Mouse (Mus musculus) limb, embryonic 14.5 days (tissue): ENCODE data around the gene Tlr13. TPM values are rescaled to one million over a fixed set of nuclear protein-coding genes. Genes with fewer than 3 reads are reported as not detected.

Source experiments
- ATAC-seq: fragments of 200-750 bp; cut with Nextera tagmentation; 2 replicates; pipeline ENCODE4 v1.8.0; 2017; ENCODE audit warnings: low read depth, moderate number of reproducible peaks, moderate TSS enrichment; ENCODE audit not compliant: low FRiP score
- DNase-seq: peaks from one replicate; pipeline ENCODE4 v3.0.0-alpha.2; 2015; ENCODE audit warnings: low spot score
- H3K27ac ChIP-seq: fragments of 300-500 bp; sonication (generic); replicated peaks from 2 replicates; pipeline ENCODE4 v1.5.1; 2014; ENCODE audit warnings: low read depth, mild to moderate bottlenecking, low read length, moderate library complexity, mixed read lengths
- H3K27me3 ChIP-seq: fragments of 300-500 bp; sonication (generic); 2 replicates; pipeline ENCODE4 v1.6.1; 2014; ENCODE audit warnings: low read length, mixed read lengths; ENCODE audit not compliant: control insufficient read depth, insufficient read depth
- H3K36me3 ChIP-seq: fragments of 300-500 bp; sonication (generic); 2 replicates; pipeline ENCODE4 v1.6.1; 2014; ENCODE audit warnings: mild to moderate bottlenecking, low read length, moderate library complexity, mixed read lengths; ENCODE audit not compliant: control insufficient read depth, insufficient read depth
- H3K4me1 ChIP-seq: fragments of 300-500 bp; sonication (generic); 2 replicates; pipeline ENCODE4 v1.6.1; 2014; ENCODE audit warnings: antibody characterized with exemption, low read length, mixed read lengths; ENCODE audit not compliant: control insufficient read depth, insufficient read depth
- H3K4me2 ChIP-seq: fragments of 300-500 bp; sonication (generic); replicated peaks from 2 replicates; pipeline ENCODE4 v1.6.1; 2014; ENCODE audit warnings: low read depth, mild to moderate bottlenecking, low read length, moderate library complexity; ENCODE audit not compliant: severe bottlenecking
- H3K4me3 ChIP-seq: fragments of 300-500 bp; sonication (generic); replicated peaks from 2 replicates; pipeline ENCODE4 v1.5.1; 2014; ENCODE audit warnings: low read length
- H3K9ac ChIP-seq: fragments of 300-500 bp; sonication (generic); 2 replicates; pipeline ENCODE4 v1.6.1; 2014; ENCODE audit warnings: mild to moderate bottlenecking, low read depth, low read length, moderate library complexity; ENCODE audit not compliant: severe bottlenecking
- H3K9me3 ChIP-seq: fragments of 300-500 bp; sonication (generic); 2 replicates; pipeline ENCODE4 v1.6.1; 2016; ENCODE audit warnings: low read length; ENCODE audit not compliant: control insufficient read depth
- POLR2A ChIP-seq: fragments of 200-500 bp; IDR thresholded peaks from 2 replicates; pipeline ENCODE4 v1.8.0; 2012; ENCODE audit warnings: inconsistent platforms, mild to moderate bottlenecking, moderate library complexity, borderline replicate concordance; ENCODE audit not compliant: insufficient read depth, insufficient read length; ENCODE audit errors: extremely low read depth
- WGBS: fragments of 180-500 bp; shearing (Covaris S2); extraction: QIAGEN DNeasy Blood & Tissue Kit; methylation state at CpG from one replicate; pipeline ENCODE4 v1.1.7; 2014; 5-methylcytosine and 5-hydroxymethylcytosine counted together
- polyA plus RNA-seq, 2 experiments: library from polyadenylated mRNA; depleted of rRNA in 1 of 2; stranded (reverse) in 1 of 2; unstranded in 1 of 2; fragments of >200 nt; fragmentation: Nextera tagmentation in 1 of 2; extraction: Ambion mirVana in 1 of 2; gene quantifications; 2 replicates each; pipeline versions ENCODE4 v1.2.1 to v1.2.3; 2012 to 2014

Gene Tlr13
- polyA plus RNA-seq, 2 experiments = 0.84 to 1.2 TPM

- 86% methylated on average over 1 of the region's 1 CpGs for WGBS
- Histone ChIP-seq H3K4me2 (no peak overlapping the region), H3K9me3 (no peaks in the 10 kb centered on the region), H3K27ac (no peak overlapping the region), H3K9ac (no peak overlapping the region), H3K4me3 (no peak overlapping the region), H3K27me3 (no peaks in the 10 kb centered on the region), H3K4me1 (no peaks in the 10 kb centered on the region), H3K36me3 (no peaks in the 10 kb centered on the region)
- ATAC-seq (no peak), DNase-seq (no peak)
- no peak for TF ChIP-seq POLR2A
These were observed 22.1 kb downstream of the Tlr13 start for GRCm38 (mm10) chrX:106165089-106165488.

GRCm38 (mm10) chrX:106171106-106171852, 28.3 kb downstream of the Tlr13 start:
- Histone ChIP-seq H3K4me2 (peak overlapping the region; percentile 39; the same call in 1 of the 2 replicates), H3K4me3 (peak overlapping the region; percentile 27), H3K27ac (no peak overlapping the region), H3K27me3 (no peaks in the 10 kb centered on the region), H3K4me1 (no peaks in the 10 kb centered on the region), H3K36me3 (no peaks in the 10 kb centered on the region), H3K9ac (no peak overlapping the region), H3K9me3 (no peaks in the 10 kb centered on the region)
- WGBS = 33% methylated on average over 18 of the region's 18 CpGs
- no peak for TF ChIP-seq POLR2A
- DNase-seq (peak; percentile 87), ATAC-seq (peak; percentile 81)

GRCm38 (mm10) chrX:106171853-106172154, 28.8 kb downstream of the Tlr13 start:
- peak overlapping the region; percentile 27 for H3K4me3 ChIP-seq
- no peak overlapping the region for H3K9ac ChIP-seq
- H3K27me3 ChIP-seq = no peaks in the 10 kb centered on the region
- TF ChIP-seq POLR2A = no peak
- no peaks in the 10 kb centered on the region for H3K36me3 ChIP-seq
- WGBS = 63% methylated on average over 5 of the region's 6 CpGs
- peak overlapping the region; percentile 39; the same call in 1 of the 2 replicates for H3K4me2 ChIP-seq
- no peak overlapping the region for H3K27ac ChIP-seq
- DNase-seq (no peak), ATAC-seq (no peak)
- no peaks in the 10 kb centered on the region for H3K9me3 ChIP-seq
- no peaks in the 10 kb centered on the region for H3K4me1 ChIP-seq

GRCm38 (mm10) chrX:106176331-106176730, 33.3 kb downstream of the Tlr13 start:
- H3K27me3 ChIP-seq = no peaks in the 10 kb centered on the region
- no peaks in the 10 kb centered on the region for H3K9me3 ChIP-seq
- no peak for TF ChIP-seq POLR2A
- WGBS = 58% methylated on average over 9 of the region's 9 CpGs
- no peak overlapping the region for H3K4me3 ChIP-seq
- no peaks in the 10 kb centered on the region for H3K36me3 ChIP-seq
- no peak overlapping the region for H3K27ac ChIP-seq
- H3K4me2 ChIP-seq = no peak overlapping the region
- no peak for DNase-seq
- ATAC-seq = no peak
- H3K9ac ChIP-seq = no peak overlapping the region
- H3K4me1 ChIP-seq = no peaks in the 10 kb centered on the region

GRCm38 (mm10) chrX:106184279-106184678, 41.3 kb downstream of the Tlr13 start:
- H3K27me3 ChIP-seq = no peaks in the 10 kb centered on the region
- 59% methylated on average over 4 of the region's 4 CpGs for WGBS
- H3K9me3 ChIP-seq = no peaks in the 10 kb centered on the region
- H3K36me3 ChIP-seq = no peaks in the 10 kb centered on the region
- no peaks in the 10 kb centered on the region for H3K4me1 ChIP-seq
- H3K4me2 ChIP-seq = no peak overlapping the region
- H3K27ac ChIP-seq = no peak overlapping the region
- H3K9ac ChIP-seq = no peak overlapping the region
- DNase-seq = no peak
- no peak for TF ChIP-seq POLR2A
- ATAC-seq = no peak
- no peak overlapping the region for H3K4me3 ChIP-seq
